Mouse (Mus musculus) olfactory bulb, adult 2 months (tissue): Measurements from ENCODE around the gene Mmp19. TPM values are rescaled to one million over a fixed set of nuclear protein-coding genes. Genes with fewer than 3 reads are reported as not detected.
"Not testable (repeated sequence)": the region's sequence is repeated elsewhere in the genome, so short reads cannot be mapped to it uniquely, and the experiment has no call there.

Experiments
- H3K27ac ChIP-seq: fragments of 200-500 bp; 2 replicates; pipeline ENCODE4 v1.5.1; 2012; ENCODE audit warnings: low read depth, low read length; ENCODE audit not compliant: insufficient read depth
- H3K4me1 ChIP-seq: fragments of 200-500 bp; 2 replicates; pipeline ENCODE4 v1.6.1; 2012; ENCODE audit warnings: low read length; ENCODE audit not compliant: control insufficient read depth, insufficient read depth
- H3K4me3 ChIP-seq: fragments of 200-500 bp; 2 replicates; pipeline ENCODE4 v1.5.1; 2012; ENCODE audit warnings: mild to moderate bottlenecking, low read depth, low read length, moderate library complexity; ENCODE audit not compliant: insufficient read depth
- CTCF ChIP-seq: fragments of 200-500 bp; IDR thresholded peaks from 2 replicates; pipeline ENCODE4 v1.5.1; 2012; ENCODE audit warnings: low read depth, mild to moderate bottlenecking, low read length, moderate library complexity; ENCODE audit not compliant: insufficient read depth
- POLR2A ChIP-seq: fragments of 200-500 bp; IDR thresholded peaks from 2 replicates; pipeline ENCODE4 v1.6.1; 2012; ENCODE audit warnings: mild to moderate bottlenecking, low read depth, low read length, moderate library complexity; ENCODE audit not compliant: insufficient read depth
- WGBS: fragments of 180-500 bp; shearing (Covaris S2); methylation state at CpG from one replicate; pipeline ENCODE4 v1.1.7; 2018; 5-methylcytosine and 5-hydroxymethylcytosine counted together
- polyA plus RNA-seq: library from polyadenylated mRNA; stranded (reverse); fragments of >200 nt; gene quantifications from 2 replicates; pipeline ENCODE4 v1.2.4, GENCODE M21; 2012; ENCODE audit warnings: low replicate concordance; ENCODE audit not compliant: missing spikeins, insufficient read depth, insufficient read length

Gene Mmp19
- polyA plus RNA-seq, 1 experiment = not detected

DNA sequence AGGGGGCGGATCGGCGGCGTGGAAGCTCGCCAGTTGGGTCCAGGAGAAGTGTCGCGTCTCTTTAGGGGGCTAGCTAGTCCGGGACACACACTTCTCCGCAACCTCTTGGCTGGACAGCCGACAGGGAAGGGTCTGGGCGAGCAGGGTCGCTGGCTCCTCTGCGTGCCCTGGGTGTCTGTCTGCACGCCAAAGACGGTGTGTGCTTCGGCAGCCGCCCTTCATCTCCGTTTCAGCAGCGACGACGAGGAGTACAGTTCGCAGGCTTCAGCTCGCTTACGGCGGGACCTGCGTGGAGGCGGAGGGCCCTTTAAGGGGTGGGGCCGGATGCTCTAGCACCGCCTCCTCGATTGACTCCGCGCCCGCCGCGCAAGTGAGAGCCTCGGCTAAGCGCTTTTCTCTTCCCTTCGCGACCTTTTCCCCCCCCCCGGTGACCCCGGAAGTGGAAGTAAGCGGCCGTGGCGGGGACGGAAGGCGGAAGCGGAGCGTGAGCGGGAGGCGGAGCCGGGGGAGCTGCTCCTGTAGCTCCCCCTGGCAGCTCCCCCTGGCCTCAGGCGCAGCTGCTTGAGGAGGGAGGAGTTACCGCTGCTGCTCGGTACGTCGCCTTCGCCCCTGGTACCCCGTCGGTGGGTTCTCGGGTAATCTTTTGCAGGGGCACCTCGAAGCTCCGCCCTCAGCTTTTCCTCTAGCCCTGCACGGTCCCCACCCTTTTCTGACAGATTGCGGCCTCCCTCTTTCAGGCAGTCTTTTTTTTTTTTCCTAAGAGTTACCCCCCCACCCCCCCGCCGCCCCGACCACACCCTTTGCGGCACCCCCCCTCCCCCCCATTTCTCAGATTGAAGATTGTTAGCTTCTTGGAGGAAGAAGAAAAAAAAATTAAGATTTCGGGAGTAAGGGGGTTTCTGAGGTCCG is 14.6 kb downstream of the Mmp19 start:
- WGBS = under 1% methylated on average over 70 of the region's 70 CpGs
- TF ChIP-seq POLR2A = no peak; the same call in 1 of the 2 replicates
- TF ChIP-seq CTCF = no peak
- H3K4me3 ChIP-seq = peak overlapping the region; percentile 58
- peaks cover 38% of the 10 kb centered on the region for H3K4me1 ChIP-seq
- peak overlapping the region; percentile 73 for H3K27ac ChIP-seq

DNA sequence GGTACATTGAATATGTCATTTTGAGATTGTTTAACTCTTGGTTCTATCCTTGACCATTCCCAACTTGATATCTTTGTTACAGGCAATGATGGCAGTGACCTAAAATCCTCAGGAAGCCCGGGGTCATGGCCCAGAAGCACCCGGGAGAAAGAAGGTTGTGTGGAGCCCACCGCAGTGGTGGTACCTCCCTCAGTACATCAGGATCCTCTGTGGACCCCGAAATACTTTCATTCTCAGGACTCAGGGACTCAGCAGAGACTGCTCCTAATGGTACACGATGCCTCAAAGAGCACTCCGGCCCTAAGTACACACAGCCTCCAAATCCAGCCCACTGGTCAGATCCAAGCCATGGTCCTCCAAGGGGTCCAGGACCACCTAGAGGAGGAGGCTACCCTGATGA is 15.4 kb downstream of the Mmp19 start:
- no peak for TF ChIP-seq CTCF
- TF ChIP-seq POLR2A = no peak
- Histone ChIP-seq H3K4me3 (peak overlapping the region; percentile 58), H3K27ac (no peak overlapping the region), H3K4me1 (peaks cover 38% of the 10 kb centered on the region)
- 43% methylated on average over 6 of the region's 6 CpGs for WGBS

DNA sequence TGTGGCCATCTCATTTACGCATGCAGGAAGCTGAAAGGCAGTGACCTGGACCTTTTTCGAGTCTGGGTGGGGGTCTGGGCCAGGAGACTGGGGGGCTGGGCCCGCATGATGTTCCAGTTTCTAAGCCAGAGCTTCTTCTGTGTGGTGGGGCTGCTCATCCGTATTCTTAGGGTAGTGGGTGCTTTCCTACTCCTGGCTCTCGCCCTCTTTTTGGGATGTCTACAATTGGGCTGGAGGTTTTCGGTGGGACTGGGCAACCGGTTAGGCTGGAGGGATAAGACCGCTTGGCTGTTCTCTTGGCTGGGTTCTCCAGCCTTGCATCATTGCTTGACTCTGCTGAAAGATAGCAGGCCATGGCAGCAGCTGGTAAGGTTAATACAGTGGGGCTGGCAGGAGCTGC is 16.3 kb downstream of the Mmp19 start:
- no peak overlapping the region for H3K27ac ChIP-seq
- TF ChIP-seq CTCF (no peak), POLR2A (no peak)
- peaks cover 31% of the 10 kb centered on the region for H3K4me1 ChIP-seq
- 82% methylated on average over 8 of the region's 8 CpGs for WGBS
- H3K4me3 ChIP-seq = peak overlapping the region; percentile 16

DNA sequence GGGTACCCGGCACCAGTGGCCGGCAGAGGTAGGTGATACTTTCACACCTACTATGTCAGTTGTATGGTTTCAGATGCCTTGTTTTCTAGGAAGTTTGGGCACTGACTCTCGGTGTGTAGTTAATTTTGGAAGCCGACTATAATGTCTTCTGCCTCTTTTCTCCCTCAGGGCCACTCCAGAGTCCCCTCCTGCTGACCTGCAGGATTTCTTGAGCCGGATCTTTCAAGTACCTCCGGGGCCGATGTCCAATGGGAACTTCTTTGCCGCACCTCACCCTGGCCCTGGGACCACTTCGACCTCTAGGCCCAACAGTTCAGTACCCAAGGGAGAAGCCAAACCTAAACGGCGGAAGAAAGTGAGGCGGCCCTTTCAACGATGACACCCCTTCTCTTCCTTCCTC is 26.3 kb downstream of the Mmp19 start, which contains the start of gene Sarnp:
TSS of gene Sarnp (plus strand) at position 301 of the 400 bp plus-strand sequence.
- Histone ChIP-seq H3K4me1 (0 out of 2 replicates have a peak, but pooled peaks cover 2% of the 10 kb centered on the region), H3K4me3 (no peak within 1 kb of the TSS), H3K27ac (no peak within 1 kb of the TSS)
- TF ChIP-seq CTCF (no peak), POLR2A (no peak)
- 90% methylated on average over 13 of the region's 13 CpGs for WGBS

DNA sequence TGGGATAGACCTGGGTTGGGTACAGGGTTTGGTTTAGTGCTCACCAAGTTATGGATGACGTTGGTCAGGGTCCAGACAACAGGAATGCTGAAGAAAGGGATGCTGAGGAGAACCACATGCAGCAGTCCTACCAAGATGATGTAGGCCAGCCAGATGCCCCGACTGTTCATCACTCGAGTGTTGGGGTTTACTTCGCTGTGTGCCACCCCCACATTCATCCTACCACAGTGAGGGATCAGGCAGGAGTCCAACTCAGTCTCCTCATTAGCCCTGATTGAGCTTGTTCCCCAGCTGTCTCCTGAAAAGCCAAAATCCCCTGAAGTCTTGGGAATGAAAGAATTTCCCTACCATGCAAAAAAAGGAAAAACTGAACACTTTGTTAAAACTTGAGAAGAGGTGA is 29.5 kb downstream of the Mmp19 start:
- no peak overlapping the region for H3K4me3 ChIP-seq
- WGBS = 61% methylated on average over 4 of the region's 4 CpGs
- TF ChIP-seq CTCF (no peak), POLR2A (no peak)
- H3K4me1 ChIP-seq = peaks cover 4% of the 10 kb centered on the region; the same call in 1 of the 2 replicates
- no peak overlapping the region for H3K27ac ChIP-seq

DNA sequence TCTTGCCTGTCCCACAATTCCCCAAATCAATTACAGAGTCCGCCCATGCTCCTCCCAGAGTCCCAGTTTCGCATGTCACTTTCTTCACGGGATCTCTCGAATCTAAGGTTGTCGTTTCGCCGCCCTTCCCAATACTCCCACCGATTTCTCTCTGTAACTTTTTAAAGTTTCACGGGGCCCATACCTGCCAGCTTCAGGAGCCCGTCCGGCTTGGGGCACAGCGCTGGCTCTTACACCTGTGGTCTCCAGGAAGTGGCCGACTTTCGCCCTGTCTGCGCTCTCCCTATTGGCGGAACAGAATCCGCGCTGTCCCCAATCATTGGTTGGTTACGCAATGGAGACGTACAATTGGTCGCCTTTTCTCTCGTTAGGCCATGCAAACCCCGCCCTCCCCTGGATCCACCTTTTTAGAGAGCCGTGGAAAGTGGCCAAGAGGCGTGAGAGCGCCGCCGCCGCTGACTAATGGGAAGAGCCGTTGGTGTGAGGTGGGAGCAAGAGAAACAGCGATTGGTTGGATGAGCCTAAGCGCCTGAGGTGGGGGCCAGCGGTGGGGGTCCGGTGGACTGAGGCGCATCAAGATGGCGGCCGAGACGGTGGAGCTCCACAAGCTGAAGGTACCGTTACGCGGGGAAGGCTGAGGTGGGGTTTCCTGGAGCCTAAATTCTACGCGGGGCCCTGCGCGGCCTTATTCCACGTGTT is 30.8 kb downstream of the Mmp19 start, which contains the start of gene Ormdl2:
TSS of gene Ormdl2 (minus strand) at position 288 of the 699 bp plus-strand sequence.
- Histone ChIP-seq H3K27ac (no peak within 1 kb of the TSS), H3K4me1 (peaks cover 4% of the 10 kb centered on the region; the same call in 1 of the 2 replicates), H3K4me3 (peak within 1 kb of the TSS; percentile 76)
- TF ChIP-seq POLR2A (peak; percentile 22; the same call in 1 of the 2 replicates), CTCF (no peak)
- WGBS = under 1% methylated on average over 46 of the region's 46 CpGs

DNA sequence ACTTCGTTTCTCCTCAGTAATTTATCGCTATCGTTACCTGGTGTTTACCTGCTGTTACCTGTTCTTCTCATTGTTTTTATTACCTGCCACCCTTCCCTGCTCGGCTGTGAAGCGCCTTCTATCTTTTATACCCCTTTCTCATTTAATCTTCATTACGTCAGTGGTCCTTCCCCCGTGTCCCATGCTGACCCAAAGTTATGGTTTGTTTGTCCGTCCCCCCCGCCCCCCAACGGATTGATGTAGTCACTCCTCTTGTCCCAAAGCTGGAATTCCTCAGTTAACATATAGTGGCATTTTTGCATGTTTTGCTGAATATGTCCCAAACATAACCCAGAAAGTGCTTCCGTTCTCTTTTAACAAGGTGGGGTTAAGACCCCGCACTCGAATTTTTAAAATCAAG is 31.4 kb downstream of the Mmp19 start:
- Histone ChIP-seq H3K4me1 (peaks cover 4% of the 10 kb centered on the region; the same call in 1 of the 2 replicates), H3K4me3 (peak overlapping the region; percentile 76), H3K27ac (no peak overlapping the region)
- TF ChIP-seq POLR2A = no peak
- no peak for TF ChIP-seq CTCF
- 3% methylated on average over 13 of the region's 13 CpGs for WGBS

DNA sequence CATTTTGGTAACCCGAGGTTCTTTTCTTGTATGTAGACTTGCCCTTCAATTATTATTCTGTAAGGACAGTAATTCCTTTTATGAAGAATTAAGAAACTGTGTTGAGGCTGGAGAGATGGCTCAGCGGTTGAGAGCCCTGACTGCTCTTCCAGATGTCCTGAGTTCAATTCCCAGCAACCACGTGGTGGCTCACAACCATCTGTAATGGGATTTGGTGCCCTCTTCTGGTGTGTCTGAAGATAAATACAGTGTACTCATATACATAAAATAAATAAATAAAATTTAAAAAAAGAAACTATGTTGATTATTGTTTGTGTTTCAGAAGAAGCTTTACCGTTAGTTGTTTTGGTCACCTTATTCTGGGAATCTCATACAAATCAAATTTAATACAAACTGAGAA is 32.4 kb downstream of the Mmp19 start:
- WGBS = 72% methylated on average over 4 of the region's 4 CpGs
- not testable (repeated sequence) for H3K4me1 ChIP-seq, H3K27ac ChIP-seq, H3K4me3 ChIP-seq

DNA sequence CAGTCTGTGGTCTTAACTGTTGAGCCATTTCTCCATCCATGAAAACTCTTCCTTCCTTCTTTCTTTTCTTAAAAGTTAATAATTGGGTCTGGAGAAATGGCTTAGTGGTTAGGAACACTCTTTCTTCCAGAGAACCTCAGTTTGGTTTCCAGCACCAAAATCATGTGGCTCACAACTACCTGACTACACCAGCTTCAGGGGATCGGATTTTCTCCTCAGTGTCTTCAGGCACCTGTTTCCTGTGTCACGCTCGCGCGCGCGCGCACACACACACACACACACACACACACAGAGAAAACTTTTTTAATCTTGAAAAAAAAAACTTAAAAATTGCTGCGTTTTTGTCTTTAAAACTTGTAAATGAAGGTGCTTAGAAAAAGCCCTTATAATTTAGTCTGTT is 33.1 kb downstream of the Mmp19 start:
- Histone ChIP-seq H3K27ac (no peak overlapping the region), H3K4me1 (peaks cover 4% of the 10 kb centered on the region; the same call in 1 of the 2 replicates), H3K4me3 (no peak overlapping the region)
- TF ChIP-seq POLR2A (no peak), CTCF (no peak)
- 95% methylated on average over 9 of the region's 9 CpGs for WGBS
